Mouse (Mus musculus) lung, adult 2 months (tissue): ENCODE data around the gene Dennd4b.

Source experiments
- CTCF ChIP-seq: fragments of 200-500 bp; IDR thresholded peaks from 2 replicates; pipeline ENCODE4 v1.5.1; 2011; ENCODE audit warnings: mild to moderate bottlenecking, low read length, control low read depth; ENCODE audit not compliant: insufficient read depth
- POLR2A ChIP-seq: fragments of 200-500 bp; IDR thresholded peaks from 2 replicates; pipeline ENCODE4 v1.6.1; 2011; ENCODE audit warnings: low read depth, mild to moderate bottlenecking, control low read depth, low read length, borderline replicate concordance; ENCODE audit errors: extremely low read depth

DNA sequence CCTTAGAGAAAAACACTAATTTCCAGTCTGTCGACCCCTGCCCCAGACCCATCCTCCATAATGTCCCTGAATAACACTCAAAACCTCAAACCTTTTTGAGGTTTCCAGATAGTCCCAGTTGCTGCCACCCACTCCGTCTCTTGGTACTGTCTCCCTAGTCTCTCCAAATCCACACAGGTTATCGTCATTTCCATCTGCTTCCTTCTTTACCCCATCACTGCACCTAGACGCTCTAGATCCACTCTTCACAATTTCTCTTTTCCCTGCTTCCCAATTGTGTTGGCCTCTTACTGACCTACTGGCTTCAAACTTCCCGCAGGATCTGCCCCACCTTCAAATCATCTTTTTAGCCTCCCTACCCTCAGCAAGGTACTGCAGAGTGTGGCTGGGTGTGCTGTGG, 43.9 kb upstream of the Dennd4b start:
- TF ChIP-seq CTCF, result no peak
- TF ChIP-seq POLR2A, result no peak
